Mouse (Mus musculus): ENCODE results near the gene Mpdu1.

DNA sequence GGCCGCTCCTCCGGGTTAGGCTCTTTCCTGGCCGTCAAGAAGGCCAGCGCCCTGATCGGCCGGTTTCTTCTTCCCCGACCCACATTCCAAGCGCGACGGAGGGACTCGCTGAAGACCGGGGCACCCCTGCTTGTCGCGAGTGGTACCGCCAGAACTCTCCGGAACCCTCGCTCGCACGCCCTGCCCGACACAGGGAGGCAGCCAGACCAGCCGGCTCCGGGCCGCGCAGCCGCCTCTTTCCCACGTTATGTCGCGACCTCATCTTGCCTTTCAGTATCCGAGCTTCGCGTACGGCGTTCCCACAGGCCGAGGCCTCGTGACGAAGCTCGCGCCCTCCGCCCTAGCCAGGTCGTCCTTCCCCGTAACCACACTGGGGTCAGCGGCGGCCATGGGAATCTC, 9.3 kb upstream of the Mpdu1 start:
- TF ChIP-seq POLR2A (IDR thresholded peaks at IDR 0.05; ENCODE audit: control insufficient read depth, extremely low read depth, insufficient read depth, low read length, poor library complexity) (no peak), CTCF (IDR thresholded peaks at IDR 0.05; ENCODE audit: borderline replicate concordance, control insufficient read depth, extremely low read depth, insufficient read depth, low read length, poor library complexity) (no peak)
